ENCODE assay signal across 30 mouse cellular contexts in genomic region chr10:50604919-50605318, GRCm38 (mm10).
"Had no signal": no experiment of that assay in that cellular context is flagged by ENCODE, and none has a peak within 500 bp of the region (broad histone marks: within the 10 kb centered on the region; RNA-seq: fewer than 3 reads in every experiment).

No protein-coding gene starts in this region.

- H3K4me1 ChIP-seq: limb, embryonic 10.5 days; limb, embryonic 12.5 days; limb, embryonic 13.5 days; limb, embryonic 15.5 days; liver, embryonic 15.5 days; lung, embryonic 15.5 days; midbrain, embryonic 10.5 days; midbrain, embryonic 12.5 days; midbrain, embryonic 13.5 days; midbrain, embryonic 15.5 days; neural tube, embryonic 12.5 days had no signal

- H3K4me3 ChIP-seq: limb, embryonic 10.5 days; limb, embryonic 12.5 days; limb, embryonic 13.5 days; limb, embryonic 15.5 days; liver, embryonic 12.5 days; liver, embryonic 13.5 days; liver, embryonic 15.5 days; lung, embryonic 15.5 days; megakaryocyte, embryonic 14.5 days; midbrain, embryonic 10.5 days; midbrain, embryonic 12.5 days; midbrain, embryonic 13.5 days; midbrain, embryonic 15.5 days; myocyte; neural tube, embryonic 12.5 days had no signal

- H3K9ac ChIP-seq: limb, embryonic 12.5 days; limb, embryonic 13.5 days; limb, embryonic 15.5 days; liver, embryonic 12.5 days; liver, embryonic 13.5 days; liver, embryonic 14.5 days; liver, embryonic 15.5 days; liver, postnatal 0 days; lung, embryonic 14.5 days; lung, embryonic 15.5 days; midbrain, embryonic 12.5 days; midbrain, embryonic 13.5 days; midbrain, embryonic 15.5 days; neural tube, embryonic 12.5 days had no signal

- H3K4me2 ChIP-seq: limb, embryonic 12.5 days; limb, embryonic 13.5 days; limb, embryonic 15.5 days; liver, embryonic 11.5 days; liver, embryonic 12.5 days; liver, embryonic 13.5 days; liver, embryonic 15.5 days; lung, embryonic 14.5 days; lung, embryonic 15.5 days; midbrain, embryonic 11.5 days; midbrain, embryonic 12.5 days; midbrain, embryonic 13.5 days; midbrain, embryonic 15.5 days; neural tube, embryonic 12.5 days had no signal

- H3K27ac ChIP-seq: limb, embryonic 10.5 days; limb, embryonic 12.5 days; limb, embryonic 13.5 days; limb, embryonic 15.5 days; liver, embryonic 12.5 days; liver, embryonic 13.5 days; liver, embryonic 14.5 days; liver, embryonic 15.5 days; lung, embryonic 15.5 days; macrophage; midbrain, embryonic 10.5 days; midbrain, embryonic 12.5 days; midbrain, embryonic 13.5 days; midbrain, embryonic 15.5 days; neural tube, embryonic 12.5 days had no signal

- H3K36me3 ChIP-seq: limb, embryonic 12.5 days; limb, embryonic 13.5 days; limb, embryonic 15.5 days; lung, embryonic 15.5 days; midbrain, embryonic 10.5 days; midbrain, embryonic 12.5 days; midbrain, embryonic 13.5 days; neural tube, embryonic 12.5 days had no signal

- DNase-seq: left cerebral cortex, postnatal 4 days; liver; liver, embryonic 13.5 days; liver, postnatal 0 days; lung, adult 18-20 months; lung, adult 2 months; lung, embryonic 14.5 days; lung, postnatal 10 days; lung, postnatal 14 days; lung, postnatal 36 days; lung, postnatal 4 days; midbrain, embryonic 14.5 days had no signal

- H3K9me3 ChIP-seq: limb, embryonic 10.5 days; limb, embryonic 12.5 days; limb, embryonic 13.5 days; limb, embryonic 15.5 days; liver, embryonic 12.5 days; liver, embryonic 13.5 days; liver, embryonic 15.5 days; lung, embryonic 15.5 days; megakaryocyte, embryonic 14.5 days; midbrain, embryonic 10.5 days; midbrain, embryonic 12.5 days; midbrain, embryonic 13.5 days; neural tube, embryonic 12.5 days had no signal

- H3K27me3 ChIP-seq: limb, embryonic 12.5 days; limb, embryonic 13.5 days; limb, embryonic 15.5 days; liver, embryonic 12.5 days; liver, embryonic 13.5 days; liver, embryonic 15.5 days; lung, embryonic 15.5 days; megakaryocyte, embryonic 14.5 days; midbrain, embryonic 12.5 days; midbrain, embryonic 13.5 days; midbrain, embryonic 15.5 days; neural tube, embryonic 12.5 days had no signal
